Mouse (Mus musculus): ENCODE results near the gene Tnni1.

DNA sequence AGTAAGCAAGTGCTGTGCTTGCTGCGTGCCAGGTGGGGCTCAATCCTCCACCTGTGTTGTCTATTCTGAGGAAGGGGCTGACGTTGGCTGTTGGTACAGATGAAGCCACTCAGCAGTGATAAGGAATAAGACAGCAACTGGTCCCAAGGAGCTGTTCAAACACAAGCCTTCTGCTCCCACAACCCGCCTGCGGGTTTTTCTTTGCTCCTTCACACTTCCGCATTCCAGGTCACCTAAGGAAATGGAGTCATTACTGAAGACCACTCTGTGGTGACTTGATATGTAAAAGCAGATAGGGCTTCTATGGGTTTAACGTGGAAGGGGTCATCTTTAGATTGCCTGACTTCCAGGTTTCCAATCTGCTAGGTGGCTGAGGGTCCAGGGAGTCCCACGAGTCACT is 47.8 kb upstream of the Tnni1 start:
- no peak for TF ChIP-seq CTCF (IDR thresholded peaks at IDR 0.05; ENCODE audit: insufficient read depth, low read depth, low read length)
- no peak for TF ChIP-seq POLR2A (IDR thresholded peaks at IDR 0.05; ENCODE audit: insufficient read depth, low read depth, low read length)

All from olfactory bulb, adult 2 months (tissue).